Mouse (Mus musculus) kidney, adult 10 weeks (tissue): ENCODE results near the gene Csnk1g1. TPM values are rescaled to one million over a fixed set of nuclear protein-coding genes. Genes with fewer than 3 reads are reported as not detected.

Experiments used
- polyA plus RNA-seq: library from polyadenylated mRNA; stranded (reverse); fragments of 350-450 nt; fragmentation: Illumina TruSeq; extraction: RNeasy Lipid Tissue Mini Kit (QIAGEN cat#74804); gene quantifications from one replicate; pipeline ENCODE4 v1.2.3, GENCODE M21; 2014; ENCODE audit warnings: low read depth, low replicate concordance

The Csnk1g1 gene
- 16.0 TPM for polyA plus RNA-seq

GRCm38 (mm10) chr9:65908394-65909300 lies at the start of gene Csnk1g1, which contains the start of gene Trip4:
Gene Csnk1g1, plus strand, starts transcription at chr9:65908924.
Gene Trip4, minus strand, starts transcription at chr9:65908794.

GRCm38 (mm10) chr9:65890143-65890628 lies 18.5 kb upstream of the Csnk1g1 start, which contains the start of gene Pclaf:
Gene Pclaf, plus strand, starts transcription at chr9:65890237.

GRCm38 (mm10) chr9:66059583-66060307 lies 151.0 kb downstream of the Csnk1g1 start, which contains the start of gene Ppib:
Gene Ppib, plus strand, starts transcription at chr9:66060222.

GRCm38 (mm10) chr9:66069583-66069982 lies 160.9 kb downstream of the Csnk1g1 start, which contains the start of gene Snx22:
Gene Snx22, minus strand, starts transcription at chr9:66069719.

Other genes with a start within 250 kb of the Csnk1g1 start
- gene Oaz2, start 240.9 kb upstream of the Csnk1g1 start, polyA plus RNA-seq: 60.8 TPM
- 7.8 TPM for gene Zfp609, start 81.4 kb upstream of the Csnk1g1 start, polyA plus RNA-seq
- gene Pclaf, start 18.7 kb upstream of the Csnk1g1 start, polyA plus RNA-seq: 0.73 TPM
- gene Trip4, start 130 bp upstream of the Csnk1g1 start, polyA plus RNA-seq: 53.4 TPM
- gene Ppib, start 151.3 kb downstream of the Csnk1g1 start, polyA plus RNA-seq: 218 TPM
- gene Snx22, start 160.8 kb downstream of the Csnk1g1 start, polyA plus RNA-seq: not detected
- gene Snx1, start 217.7 kb downstream of the Csnk1g1 start, polyA plus RNA-seq: 158 TPM
- gene Ciao2a, start 217.7 kb downstream of the Csnk1g1 start, polyA plus RNA-seq: 126 TPM
- 10.7 TPM for gene Dapk2, start 249.3 kb downstream of the Csnk1g1 start, polyA plus RNA-seq